Mouse (Mus musculus) embryo, embryonic 10.5 days (tissue): ENCODE data around the gene Iqcf6.
"Not testable (repeated sequence)": the region's sequence is repeated elsewhere in the genome, so short reads cannot be mapped to it uniquely, and the experiment has no call there.

ENCODE experiments used
- DNase-seq: peaks from one replicate; pipeline ENCODE4 v3.0.0-alpha.2; 2015; ENCODE audit warnings: low spot score

The Iqcf6 gene

GRCm38 (mm10) chr9:106626282-106626681 is at the start of gene Iqcf6:
Gene Iqcf6 (plus strand): TSS chr9:106626582.
- DNase-seq, result no peak

GRCm38 (mm10) chr9:106580016-106580415 is 46.4 kb upstream of the Iqcf6 start:
- DNase-seq, result no peak

DNA sequence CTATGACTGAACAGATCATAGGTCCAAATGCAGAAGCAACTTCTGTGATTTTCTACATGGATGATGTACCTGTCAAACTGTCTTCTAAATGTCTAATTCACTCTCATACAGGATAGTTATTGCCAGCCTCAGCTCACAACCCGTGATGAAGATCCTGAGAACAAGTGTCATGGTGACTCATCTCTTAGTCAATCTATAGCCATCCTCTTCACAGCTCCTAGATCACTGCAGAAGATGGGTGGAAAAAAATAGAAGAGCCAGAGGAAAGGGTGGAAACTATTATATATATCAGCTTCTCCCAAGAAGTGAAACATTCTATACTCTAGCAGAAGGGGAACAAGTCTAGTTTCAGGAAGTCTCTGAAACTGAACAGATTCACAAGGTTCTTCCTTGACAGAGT is 43.8 kb upstream of the Iqcf6 start:
- DNase-seq, result no peak

DNA sequence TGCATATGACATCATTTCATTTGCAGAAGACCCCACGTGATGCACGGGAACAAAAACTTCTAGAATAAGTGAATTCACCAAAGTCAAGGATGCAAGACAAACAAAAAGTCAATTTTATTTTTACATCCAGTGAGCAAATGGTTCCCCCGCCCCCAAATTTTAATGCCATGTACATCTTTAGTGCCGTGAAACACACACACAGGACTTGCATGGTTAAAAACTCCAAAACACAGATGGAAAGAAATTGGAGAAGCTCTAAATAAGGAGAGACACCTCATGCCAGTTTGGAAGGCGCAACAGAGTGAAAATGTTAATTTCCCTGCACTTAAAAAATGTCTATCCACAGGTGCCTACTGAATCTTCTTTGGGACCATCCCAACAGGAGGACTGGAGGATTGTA is 34.2 kb upstream of the Iqcf6 start:
- DNase-seq, result no peak

- DNase-seq, result not testable (repeated sequence)
Measured at GRCm38 (mm10) chr9:106595402-106595801, 31.0 kb upstream of the Iqcf6 start.

DNA sequence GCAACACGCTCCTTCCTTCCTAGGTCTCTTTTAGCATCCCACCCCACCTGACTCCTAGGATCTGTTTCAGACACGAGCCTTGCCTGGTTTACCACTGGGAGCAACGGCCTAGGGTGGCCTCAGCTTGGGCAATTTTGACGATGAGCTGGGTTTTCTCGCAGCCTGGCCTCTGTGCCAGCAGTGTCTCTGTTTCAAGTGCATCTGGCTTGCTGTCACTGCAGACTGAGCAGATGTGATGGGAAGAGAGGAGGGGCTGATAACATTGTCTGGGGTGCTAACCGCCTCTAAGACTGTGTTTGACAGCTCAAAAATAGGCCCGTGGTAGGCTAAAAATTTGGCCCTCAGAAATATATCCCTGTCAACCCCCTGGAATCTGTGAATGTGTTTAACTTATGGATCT is 30.5 kb upstream of the Iqcf6 start:
- DNase-seq, result no peak

GRCm38 (mm10) chr9:106598466-106598865 is 27.9 kb upstream of the Iqcf6 start:
- peak; percentile 9 for DNase-seq

DNA sequence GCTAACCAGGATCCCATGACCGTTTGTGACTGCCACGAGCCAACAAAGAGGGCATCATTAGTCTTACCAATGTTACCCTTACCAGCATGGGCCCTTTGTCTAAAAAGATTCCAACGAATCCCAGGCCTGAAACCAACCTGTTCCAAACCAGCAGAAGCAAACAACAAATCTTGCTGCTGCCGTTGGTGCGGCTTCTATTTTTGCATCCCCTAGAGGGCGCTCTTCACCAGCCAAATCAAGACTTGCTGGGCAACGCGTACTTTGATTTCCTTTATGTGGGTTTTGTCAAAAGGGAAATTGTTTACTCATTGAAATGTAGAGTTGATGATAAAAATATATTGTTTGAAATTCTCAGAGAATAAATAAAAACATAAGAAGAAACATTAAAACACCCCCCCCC is 25.8 kb upstream of the Iqcf6 start:
- peak; percentile 78 for DNase-seq

GRCm38 (mm10) chr9:106610727-106611126 is 15.7 kb upstream of the Iqcf6 start:
- no peak for DNase-seq

GRCm38 (mm10) chr9:106613951-106614350 is 12.4 kb upstream of the Iqcf6 start:
- no peak for DNase-seq

- DNase-seq, result no peak
Measured at GRCm38 (mm10) chr9:106614616-106615015, 11.8 kb upstream of the Iqcf6 start.

GRCm38 (mm10) chr9:106616306-106616705 is 10.1 kb upstream of the Iqcf6 start:
- DNase-seq, result no peak

DNA sequence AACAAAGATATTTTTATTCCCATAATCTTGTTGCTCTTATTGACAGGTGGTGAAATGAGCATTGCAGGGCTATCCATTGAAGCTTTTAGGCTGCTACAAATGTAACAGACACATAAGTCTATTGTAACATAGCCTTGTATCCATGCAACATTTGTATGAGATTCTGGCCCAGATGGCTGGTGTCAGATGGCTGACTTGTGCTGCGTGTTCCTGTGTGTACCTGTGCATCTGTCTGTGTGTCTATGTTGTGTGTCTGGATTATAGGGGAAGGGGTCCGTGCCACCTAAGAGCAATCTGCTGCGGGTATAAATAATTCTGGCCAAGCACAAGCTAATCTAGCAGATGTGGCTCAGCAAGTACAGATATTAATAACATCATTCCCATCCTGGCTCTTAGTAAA is 8.9 kb upstream of the Iqcf6 start:
- DNase-seq, result no peak

DNA sequence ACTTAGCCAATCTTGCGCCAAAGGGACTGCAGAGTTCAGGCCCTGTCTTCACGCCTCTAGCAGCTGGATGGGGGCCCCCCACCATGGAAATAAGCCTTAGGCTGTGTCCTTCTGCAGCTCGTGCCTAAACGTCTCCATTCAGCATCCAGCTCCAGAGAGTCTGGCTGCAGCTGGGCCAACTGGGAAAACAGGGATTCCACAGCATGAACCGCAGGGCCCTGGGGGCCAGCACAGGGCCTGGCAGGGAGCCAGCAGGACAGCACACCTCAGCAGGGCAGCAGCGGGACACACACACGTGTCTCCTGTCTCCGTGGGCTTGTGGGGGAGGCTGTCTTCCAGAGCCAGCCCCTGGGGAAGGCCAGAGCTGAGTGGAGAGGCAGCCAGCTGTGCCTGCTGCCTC is 1.4 kb downstream of the Iqcf6 start:
- DNase-seq, result not testable (repeated sequence)

GRCm38 (mm10) chr9:106632185-106632584 is 5.8 kb downstream of the Iqcf6 start:
- DNase-seq, result no peak

GRCm38 (mm10) chr9:106638154-106638553 is 11.8 kb downstream of the Iqcf6 start:
- DNase-seq, result no peak

DNA sequence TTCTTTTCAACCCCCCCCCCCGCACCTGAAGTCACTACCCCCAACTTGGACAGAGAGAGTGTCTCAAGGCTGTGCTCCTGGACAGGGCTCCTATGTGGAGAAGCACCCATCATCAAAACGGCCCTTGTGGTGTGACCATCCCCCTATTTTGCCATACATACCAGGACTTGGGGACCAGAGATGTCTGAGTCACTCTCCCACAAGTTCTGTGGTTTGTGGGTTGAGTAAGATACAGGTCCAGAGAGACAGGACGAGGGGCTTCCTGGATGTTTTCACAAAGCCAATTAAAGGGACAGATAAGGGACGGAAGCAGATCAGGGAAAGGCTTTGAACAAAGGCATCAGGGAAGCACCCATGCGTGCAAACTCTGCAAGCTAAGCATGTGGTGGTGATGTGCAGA is 15.0 kb downstream of the Iqcf6 start:
- DNase-seq, result no peak

DNA sequence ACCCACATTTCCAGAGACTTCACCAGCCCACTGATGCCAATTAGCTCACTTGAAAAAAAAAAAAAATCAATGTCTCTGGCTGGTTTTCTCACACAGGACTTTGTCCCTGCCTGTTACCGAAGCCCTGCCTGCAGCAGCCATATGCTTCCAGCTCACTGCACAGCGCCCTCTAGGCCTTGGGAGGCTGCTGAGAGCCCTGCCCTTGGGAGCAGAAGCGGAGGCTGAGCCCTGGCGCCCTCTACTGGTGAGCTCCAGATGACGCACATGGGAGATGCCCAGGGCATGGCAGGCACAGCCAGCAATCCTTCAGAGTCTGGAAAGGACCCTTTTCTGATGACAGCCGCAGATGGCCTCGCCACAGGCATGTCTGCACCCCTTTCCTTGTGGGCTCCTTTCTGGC is 16.7 kb downstream of the Iqcf6 start:
- peak; percentile 85 for DNase-seq

- peak; percentile 21 for DNase-seq
Measured at GRCm38 (mm10) chr9:106643787-106644186, 17.4 kb downstream of the Iqcf6 start.

DNA sequence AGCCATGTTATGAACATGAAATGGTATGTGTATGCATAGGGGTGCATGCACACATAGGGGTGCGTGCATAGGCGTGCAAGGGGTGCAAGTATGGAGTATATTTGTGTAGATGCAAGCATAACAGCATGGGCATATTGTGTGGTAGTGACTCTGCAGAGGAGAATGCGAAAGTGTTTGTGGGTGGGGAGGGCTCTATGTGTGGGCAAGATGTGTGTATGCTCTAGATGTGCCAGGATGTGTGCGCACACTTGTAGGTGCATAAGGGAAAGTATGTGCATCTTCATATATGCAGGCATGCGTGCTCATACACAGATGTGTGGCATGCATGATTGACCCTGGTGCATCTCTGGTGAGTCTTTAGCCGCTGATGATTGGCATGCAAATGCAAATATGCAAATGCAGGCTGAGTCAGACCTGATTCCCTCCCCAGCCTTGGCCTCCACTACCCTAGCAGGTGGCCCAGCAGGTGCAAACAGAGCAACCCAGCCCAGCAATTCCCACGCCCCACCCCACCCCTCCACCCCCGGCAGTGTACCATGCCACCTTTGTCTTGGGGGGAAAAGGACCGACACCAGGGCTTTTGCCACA is 19.4 kb downstream of the Iqcf6 start:
- DNase-seq, result no peak

GRCm38 (mm10) chr9:106647226-106647625 is 20.8 kb downstream of the Iqcf6 start:
- DNase-seq, result no peak

- DNase-seq, result peak; percentile 22
Measured at GRCm38 (mm10) chr9:106652720-106653119, 26.3 kb downstream of the Iqcf6 start.

DNA sequence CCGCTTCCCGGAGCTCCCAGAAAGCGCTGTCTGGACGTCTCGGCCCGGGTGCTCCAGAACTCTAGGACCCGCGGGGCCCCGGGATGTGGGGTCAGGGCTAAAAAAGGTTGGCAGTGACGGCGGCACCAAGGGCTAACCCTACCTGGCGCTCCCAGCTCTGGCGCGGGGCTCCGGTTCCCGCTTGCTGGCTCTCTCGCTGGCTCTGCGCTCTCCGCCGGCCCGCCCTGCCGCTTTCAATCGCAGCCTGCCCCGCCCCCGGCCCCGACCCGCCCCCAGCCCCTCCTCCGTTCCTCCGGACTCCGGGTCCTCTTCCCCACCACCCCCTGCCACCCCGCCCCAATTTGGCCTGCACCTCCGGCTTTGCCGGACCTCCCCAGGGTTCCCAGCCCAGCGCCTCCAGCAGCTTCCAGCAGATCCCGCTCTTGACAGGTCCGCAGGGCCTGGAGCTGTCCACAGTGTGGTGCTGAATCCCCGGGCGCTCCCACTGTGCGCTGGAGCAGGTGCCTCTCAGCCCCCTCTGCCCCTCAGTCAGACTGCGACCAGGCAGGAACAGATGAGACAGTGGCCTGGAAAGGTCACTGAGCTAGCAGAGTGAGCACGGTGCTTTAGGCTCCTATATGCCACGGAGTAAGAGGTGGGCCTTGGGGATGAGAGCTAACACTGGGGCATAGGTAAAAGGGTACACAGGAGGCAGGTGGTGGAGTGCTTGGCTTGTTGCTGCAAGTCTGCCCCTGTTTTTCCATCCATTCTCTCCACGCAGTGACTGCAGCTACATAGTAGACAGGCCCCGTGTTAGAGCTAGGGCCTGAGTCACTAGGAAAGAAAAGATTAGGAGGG is 29.7 kb downstream of the Iqcf6 start, which contains the start of gene Grm2:
Grm2 (minus strand) TSS at position 199 of the 837 bp plus-strand sequence.
- peak; percentile 81 for DNase-seq

DNA sequence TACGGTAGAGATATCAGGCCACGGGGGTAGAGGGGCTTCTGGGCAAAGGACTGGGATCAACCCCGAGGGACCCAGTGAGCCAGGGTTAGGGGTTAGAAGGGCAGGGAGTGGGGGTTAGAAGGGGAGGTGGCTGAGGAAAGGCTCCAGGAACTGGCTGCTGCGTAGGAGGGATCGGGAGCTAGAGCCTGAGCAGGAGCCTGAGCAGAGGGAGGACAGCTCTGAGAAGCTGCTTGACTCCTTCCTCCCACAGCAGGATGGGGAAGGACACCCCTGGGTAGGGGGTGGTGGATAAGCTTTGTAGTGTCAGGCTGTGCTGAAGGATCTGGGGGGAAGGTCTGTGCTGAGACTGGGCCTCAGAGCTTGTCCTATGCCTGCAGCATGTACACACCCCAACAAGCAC is 30.4 kb downstream of the Iqcf6 start:
- DNase-seq, result no peak
